Mouse (Mus musculus): ENCODE measurements around the gene Cltc. TPM values are rescaled to one million over a fixed set of nuclear protein-coding genes. Genes with fewer than 3 reads are reported as not detected.

Gene Cltc
- polyA plus RNA-seq, 1 experiment from 2014 or later: 64.5 TPM

DNA sequence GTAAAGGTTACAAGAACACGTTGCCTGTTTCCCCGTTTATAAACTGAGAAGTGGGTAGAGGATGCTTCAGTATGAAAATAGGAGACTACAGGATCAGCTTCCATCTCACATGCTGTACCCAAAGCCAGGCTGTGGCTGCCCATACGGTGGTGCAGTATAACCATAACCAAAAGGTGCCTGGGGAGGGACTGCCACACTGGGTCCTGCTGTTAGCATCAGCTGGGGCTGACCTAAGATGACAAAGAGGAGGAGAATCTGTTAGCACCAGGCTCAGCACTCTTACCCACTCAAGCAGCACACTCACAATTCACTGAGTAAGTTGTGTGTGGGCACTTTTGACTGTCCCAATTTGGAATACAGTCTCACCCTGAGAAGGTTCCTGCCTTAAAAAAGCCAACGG, 61.9 kb downstream of the Cltc start:
- no peaks in the 10 kb centered on the region for H3K27me3 ChIP-seq (ENCODE audit: control insufficient read depth, insufficient read depth, low read length)
- no peak overlapping the region for H3K27ac ChIP-seq (replicated peaks)
- DNase-seq (ENCODE audit: low spot score) (no peak), ATAC-seq (ENCODE audit: low FRiP score, low TSS enrichment) (no peak)
- no peaks in the 10 kb centered on the region for H3K9me3 ChIP-seq (ENCODE audit: control insufficient read depth, low read length)
- H3K4me2 ChIP-seq (replicated peaks; ENCODE audit: low read depth): no peak overlapping the region
- no peak for TF ChIP-seq CTCF (IDR thresholded peaks at IDR 0.05; ENCODE audit: low read depth)
- no peak for TF ChIP-seq EP300 (optimal IDR thresholded peaks at IDR 0.05)
- H3K36me3 ChIP-seq (ENCODE audit: control insufficient read depth, insufficient read depth, low read length): peaks cover 30% of the 10 kb centered on the region; the same call in 1 of the 2 replicates
- H3K4me1 ChIP-seq (replicated peaks; ENCODE audit: control insufficient read depth, insufficient read depth): no peaks in the 10 kb centered on the region
- no peak overlapping the region for H3K9ac ChIP-seq (ENCODE audit: low read length)
- H3K4me3 ChIP-seq (ENCODE audit: low read depth, low read length): no peak overlapping the region
- whole genome bisulfite sequencing: 77% methylated on average over 4 of the region's 4 CpGs

DNA sequence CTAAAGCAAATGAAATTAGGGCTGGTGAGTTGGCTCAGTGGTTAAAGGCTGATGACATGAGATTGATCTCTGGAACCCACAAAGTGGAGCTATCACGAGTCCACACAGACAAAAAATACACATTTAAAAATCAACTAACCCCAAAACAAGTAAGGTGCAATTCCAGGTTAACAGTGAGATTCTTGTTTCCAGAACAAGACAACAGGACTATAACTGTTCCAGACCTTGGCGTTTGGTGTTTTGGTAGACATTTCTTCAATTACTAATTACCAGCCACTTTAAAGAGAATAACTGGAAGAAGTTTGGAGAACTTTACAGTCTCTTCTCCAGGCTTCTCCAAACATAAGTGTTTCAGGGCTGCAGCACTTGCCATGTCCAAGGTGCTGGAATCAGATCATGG, 64.8 kb downstream of the Cltc start:
- H3K9me3 ChIP-seq (ENCODE audit: control insufficient read depth, low read length): no peaks in the 10 kb centered on the region
- no peaks in the 10 kb centered on the region for H3K27me3 ChIP-seq (ENCODE audit: control insufficient read depth, insufficient read depth, low read length)
- no peak overlapping the region for H3K4me3 ChIP-seq (ENCODE audit: low read depth, low read length)
- no peak overlapping the region for H3K27ac ChIP-seq (replicated peaks)
- H3K9ac ChIP-seq (ENCODE audit: low read length): no peak overlapping the region
- no peak for TF ChIP-seq CTCF (IDR thresholded peaks at IDR 0.05; ENCODE audit: low read depth)
- TF ChIP-seq EP300 (optimal IDR thresholded peaks at IDR 0.05): no peak
- 81% methylated on average over 2 of the region's 2 CpGs for WGBS
- H3K4me1 ChIP-seq (replicated peaks; ENCODE audit: control insufficient read depth, insufficient read depth): no peaks in the 10 kb centered on the region
- no peak for DNase-seq (ENCODE audit: low spot score)
- peaks cover 18% of the 10 kb centered on the region; the same call in 1 of the 2 replicates for H3K36me3 ChIP-seq (ENCODE audit: control insufficient read depth, insufficient read depth, low read length)
- ATAC-seq (ENCODE audit: low FRiP score, low TSS enrichment): no peak
- no peak overlapping the region for H3K4me2 ChIP-seq (replicated peaks; ENCODE audit: low read depth)

DNA sequence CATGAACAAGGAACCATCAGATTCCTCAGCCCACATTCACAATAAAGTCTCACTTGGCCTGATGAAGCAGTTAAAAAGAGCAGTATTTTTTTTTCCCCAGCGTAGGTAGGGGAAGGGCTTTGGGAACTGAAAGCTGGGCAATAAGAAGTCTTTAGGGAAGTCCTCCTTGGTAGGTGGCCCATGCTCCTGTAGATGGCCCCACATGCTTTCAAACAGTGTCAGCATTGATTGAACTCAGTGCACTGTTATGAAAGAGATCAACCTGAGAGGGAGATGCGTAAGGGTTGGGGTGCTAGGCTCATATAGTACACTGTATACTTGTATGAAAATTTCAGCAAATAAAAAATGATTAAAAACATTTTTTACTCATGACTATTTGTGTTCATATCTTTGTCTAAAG, 65.4 kb downstream of the Cltc start:
- Histone ChIP-seq H3K36me3 (ENCODE audit: control insufficient read depth, insufficient read depth, low read length) (peaks cover 15% of the 10 kb centered on the region; the same call in 1 of the 2 replicates), H3K9ac (ENCODE audit: low read length) (no peak overlapping the region), H3K4me1 (replicated peaks; ENCODE audit: control insufficient read depth, insufficient read depth) (no peaks in the 10 kb centered on the region), H3K9me3 (ENCODE audit: control insufficient read depth, low read length) (no peaks in the 10 kb centered on the region), H3K4me3 (ENCODE audit: low read depth, low read length) (no peak overlapping the region), H3K4me2 (replicated peaks; ENCODE audit: low read depth) (no peak overlapping the region), H3K27ac (replicated peaks) (no peak overlapping the region), H3K27me3 (ENCODE audit: control insufficient read depth, insufficient read depth, low read length) (no peaks in the 10 kb centered on the region)
- TF ChIP-seq CTCF (IDR thresholded peaks at IDR 0.05; ENCODE audit: low read depth) (no peak), EP300 (optimal IDR thresholded peaks at IDR 0.05) (no peak)
- DNase-seq (ENCODE audit: low spot score): no peak
- ATAC-seq (ENCODE audit: low FRiP score, low TSS enrichment): no peak
- WGBS: 74% methylated on average over 2 of the region's 2 CpGs

DNA sequence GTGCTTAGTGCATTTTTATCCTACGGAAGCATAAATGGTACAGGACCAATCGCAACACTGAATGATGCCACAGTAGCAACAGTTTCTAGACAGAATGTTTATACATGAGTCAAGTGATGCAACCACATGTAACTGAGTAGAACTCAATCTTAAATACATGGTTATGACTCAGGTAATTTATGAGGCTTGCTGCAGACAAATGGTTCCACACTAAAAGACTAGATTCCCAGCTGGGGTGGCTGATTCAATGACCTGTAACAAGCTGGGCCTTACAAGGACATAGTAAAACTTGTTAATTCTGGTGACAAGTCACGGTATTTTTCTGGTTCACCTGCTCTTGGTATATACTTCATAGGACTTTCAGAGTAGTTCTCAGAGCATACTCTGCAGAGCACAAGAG, 65.9 kb downstream of the Cltc start:
- no peak overlapping the region for H3K4me3 ChIP-seq (ENCODE audit: low read depth, low read length)
- 82% methylated on average over 3 of the region's 3 CpGs for WGBS
- H3K4me2 ChIP-seq (replicated peaks; ENCODE audit: low read depth): no peak overlapping the region
- no peaks in the 10 kb centered on the region for H3K9me3 ChIP-seq (ENCODE audit: control insufficient read depth, low read length)
- DNase-seq (ENCODE audit: low spot score) (no peak), ATAC-seq (ENCODE audit: low FRiP score, low TSS enrichment) (no peak)
- TF ChIP-seq EP300 (optimal IDR thresholded peaks at IDR 0.05): no peak
- no peak for TF ChIP-seq CTCF (IDR thresholded peaks at IDR 0.05; ENCODE audit: low read depth)
- H3K4me1 ChIP-seq (replicated peaks; ENCODE audit: control insufficient read depth, insufficient read depth): no peaks in the 10 kb centered on the region
- no peak overlapping the region for H3K27ac ChIP-seq (replicated peaks)
- peaks cover 15% of the 10 kb centered on the region; the same call in 1 of the 2 replicates for H3K36me3 ChIP-seq (ENCODE audit: control insufficient read depth, insufficient read depth, low read length)
- no peaks in the 10 kb centered on the region for H3K27me3 ChIP-seq (ENCODE audit: control insufficient read depth, insufficient read depth, low read length)
- no peak overlapping the region for H3K9ac ChIP-seq (ENCODE audit: low read length)

DNA sequence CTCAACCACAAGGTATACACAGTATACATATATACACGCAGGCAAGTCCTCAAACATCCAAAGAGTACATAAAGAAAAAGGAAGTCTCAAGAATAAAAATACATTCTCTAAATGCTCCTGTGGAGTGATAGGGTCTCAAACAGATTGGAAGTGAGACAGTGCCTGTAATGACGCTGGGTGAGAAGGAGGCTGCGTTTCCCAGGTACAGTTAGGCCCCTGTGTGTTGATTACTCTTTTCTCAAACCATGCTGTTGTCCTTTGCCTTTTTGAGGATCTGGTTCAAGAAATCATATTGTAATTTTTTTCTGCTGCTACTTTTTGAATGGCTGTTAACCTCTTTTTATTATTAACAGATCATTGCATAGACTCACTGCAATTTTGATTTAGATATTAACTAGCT, 67.0 kb downstream of the Cltc start:
- H3K4me2 ChIP-seq (replicated peaks; ENCODE audit: low read depth): no peak overlapping the region
- no peak overlapping the region for H3K4me3 ChIP-seq (ENCODE audit: low read depth, low read length)
- no peaks in the 10 kb centered on the region for H3K9me3 ChIP-seq (ENCODE audit: control insufficient read depth, low read length)
- H3K27ac ChIP-seq (replicated peaks): no peak overlapping the region
- no peaks in the 10 kb centered on the region for H3K4me1 ChIP-seq (replicated peaks; ENCODE audit: control insufficient read depth, insufficient read depth)
- DNase-seq (ENCODE audit: low spot score) (no peak), ATAC-seq (ENCODE audit: low FRiP score, low TSS enrichment) (no peak)
- H3K36me3 ChIP-seq (ENCODE audit: control insufficient read depth, insufficient read depth, low read length): peaks cover 12% of the 10 kb centered on the region; the same call in 1 of the 2 replicates
- TF ChIP-seq CTCF (IDR thresholded peaks at IDR 0.05; ENCODE audit: low read depth): no peak
- TF ChIP-seq EP300 (optimal IDR thresholded peaks at IDR 0.05): no peak
- no peaks in the 10 kb centered on the region for H3K27me3 ChIP-seq (ENCODE audit: control insufficient read depth, insufficient read depth, low read length)
- 79% methylated on average over 3 of the region's 3 CpGs for WGBS
- H3K9ac ChIP-seq (ENCODE audit: low read length): no peak overlapping the region

DNA sequence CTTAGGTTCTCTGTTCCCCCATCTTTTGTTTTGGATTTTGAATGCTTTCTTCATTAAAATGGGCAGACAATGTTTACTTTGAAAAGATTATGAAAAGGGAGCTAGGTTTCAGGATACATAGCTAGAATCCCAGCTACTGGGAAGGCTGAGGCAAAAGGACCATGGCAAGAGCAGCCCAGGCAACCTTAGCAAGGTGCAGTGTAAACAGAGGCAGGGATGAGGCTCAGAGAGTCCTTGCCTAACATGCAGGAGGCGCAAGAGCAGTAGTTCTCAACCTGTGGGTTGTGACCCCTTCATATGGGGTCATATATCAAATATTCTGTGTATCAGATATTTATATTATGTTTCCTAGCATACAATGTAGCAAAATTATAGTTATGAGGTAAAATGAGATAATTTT, 72.0 kb downstream of the Cltc start:
- WGBS: 79% methylated on average over 1 of the region's 1 CpGs
- Histone ChIP-seq H3K27me3 (ENCODE audit: control insufficient read depth, insufficient read depth, low read length) (no peaks in the 10 kb centered on the region), H3K4me3 (ENCODE audit: low read depth, low read length) (no peak overlapping the region), H3K4me1 (replicated peaks; ENCODE audit: control insufficient read depth, insufficient read depth) (no peaks in the 10 kb centered on the region), H3K9me3 (ENCODE audit: control insufficient read depth, low read length) (no peaks in the 10 kb centered on the region), H3K36me3 (ENCODE audit: control insufficient read depth, insufficient read depth, low read length) (no peaks in the 10 kb centered on the region; the same call in 1 of the 2 replicates), H3K4me2 (replicated peaks; ENCODE audit: low read depth) (no peak overlapping the region), H3K9ac (ENCODE audit: low read length) (no peak overlapping the region; the same call in 1 of the 2 replicates), H3K27ac (replicated peaks) (no peak overlapping the region)
- TF ChIP-seq CTCF (IDR thresholded peaks at IDR 0.05; ENCODE audit: low read depth) (no peak), EP300 (optimal IDR thresholded peaks at IDR 0.05) (no peak)
- ATAC-seq (ENCODE audit: low FRiP score, low TSS enrichment) (no peak), DNase-seq (ENCODE audit: low spot score) (no peak)

Data from stomach, postnatal 0 days (tissue).